Mouse (Mus musculus) B cell, adult 2 months (primary cell): Measurements from ENCODE around the gene Mgl2.
"Not testable (repeated sequence)": the region's sequence is repeated elsewhere in the genome, so short reads cannot be mapped to it uniquely, and the experiment has no call there.

ENCODE experiments used
- DNase-seq, 2 experiments: peaks; one replicate each; pipeline ENCODE4 v3.0.0; 2022

The Mgl2 gene

DNA sequence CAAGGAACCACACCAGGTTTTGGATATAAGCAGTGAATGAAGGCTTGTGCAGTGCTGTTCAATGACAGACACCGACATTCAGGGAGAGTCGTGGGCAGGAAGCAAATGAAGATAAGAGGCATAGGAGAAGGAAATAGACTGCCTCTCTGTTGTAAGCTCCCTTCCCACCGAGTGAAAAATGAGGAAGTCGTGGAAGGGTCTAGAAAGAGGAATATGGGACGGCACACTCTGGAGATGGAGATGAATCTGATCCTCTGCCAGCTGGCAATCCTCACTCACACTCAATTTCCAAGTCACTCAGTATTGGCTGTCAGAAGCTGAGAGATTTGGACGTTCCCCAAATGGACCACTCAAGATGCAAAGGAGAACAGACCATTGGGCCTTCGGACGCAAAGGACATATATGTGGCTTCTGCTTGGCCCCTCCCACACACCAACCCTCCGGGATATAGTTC lies at the start of gene Mgl2:
TSS of gene Mgl2 (plus strand) at position 404 of the 454 bp plus-strand sequence.
- no peak for DNase-seq

DNA sequence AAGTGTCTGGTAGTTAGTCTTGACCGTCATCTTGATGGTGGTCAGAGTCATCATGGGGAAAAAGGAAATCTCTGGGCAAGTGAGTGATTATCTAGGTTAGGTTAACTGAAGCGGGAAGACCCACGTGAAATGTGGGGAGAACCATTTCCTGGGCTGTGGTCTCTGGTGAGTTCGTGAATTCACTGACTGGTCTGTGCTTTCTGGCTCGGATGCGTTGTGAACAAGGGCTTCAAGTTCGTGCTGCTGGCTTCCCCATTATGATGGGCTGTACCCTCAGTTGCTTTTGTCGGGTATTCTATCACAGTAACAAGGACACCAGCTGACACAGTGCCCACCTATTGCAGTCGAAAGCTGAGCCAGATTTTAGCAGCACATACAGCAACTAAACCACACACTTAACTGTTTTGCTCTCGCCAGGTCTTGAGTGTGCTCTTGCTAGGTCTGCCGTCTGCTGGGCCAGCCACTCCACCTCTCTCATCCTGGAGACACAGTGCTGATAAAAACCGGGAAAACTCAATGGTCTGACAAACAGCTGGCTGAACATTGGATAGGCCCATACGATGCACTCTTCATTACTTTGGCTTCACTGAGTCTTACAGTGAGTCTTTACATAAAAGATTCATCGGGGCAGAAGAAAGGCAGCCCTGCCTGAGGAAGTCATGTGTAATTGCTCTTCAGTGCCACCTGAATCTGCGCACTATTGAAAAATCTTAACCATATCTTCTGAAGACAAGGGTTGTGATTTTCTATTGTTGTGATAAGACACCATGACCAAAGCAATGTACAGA lies 49.1 kb upstream of the Mgl2 start:
- DNase-seq: peak; percentile 11 to 17

DNA sequence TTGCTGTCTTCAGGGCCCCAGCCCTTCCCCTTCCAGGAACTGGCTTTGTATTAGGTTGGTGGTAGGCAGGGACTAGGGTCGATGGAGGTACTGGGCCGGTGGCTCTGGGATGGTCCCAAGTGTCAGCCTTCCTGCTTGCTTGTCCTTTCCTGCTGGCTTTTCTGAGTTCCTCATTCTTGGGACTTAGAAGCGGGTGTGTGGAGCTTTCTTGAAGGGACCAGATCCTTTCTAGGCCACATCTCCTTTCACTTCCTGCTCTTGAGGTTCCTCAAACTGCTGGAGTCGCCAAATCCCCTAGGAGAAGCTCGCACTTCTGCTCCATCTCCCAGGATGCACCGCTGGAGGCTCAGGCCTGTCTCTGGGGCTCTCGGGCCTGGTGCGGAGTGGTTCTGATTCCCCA lies 45.6 kb upstream of the Mgl2 start:
- DNase-seq: peak in 1 of 2 experiments; percentile 2

DNA sequence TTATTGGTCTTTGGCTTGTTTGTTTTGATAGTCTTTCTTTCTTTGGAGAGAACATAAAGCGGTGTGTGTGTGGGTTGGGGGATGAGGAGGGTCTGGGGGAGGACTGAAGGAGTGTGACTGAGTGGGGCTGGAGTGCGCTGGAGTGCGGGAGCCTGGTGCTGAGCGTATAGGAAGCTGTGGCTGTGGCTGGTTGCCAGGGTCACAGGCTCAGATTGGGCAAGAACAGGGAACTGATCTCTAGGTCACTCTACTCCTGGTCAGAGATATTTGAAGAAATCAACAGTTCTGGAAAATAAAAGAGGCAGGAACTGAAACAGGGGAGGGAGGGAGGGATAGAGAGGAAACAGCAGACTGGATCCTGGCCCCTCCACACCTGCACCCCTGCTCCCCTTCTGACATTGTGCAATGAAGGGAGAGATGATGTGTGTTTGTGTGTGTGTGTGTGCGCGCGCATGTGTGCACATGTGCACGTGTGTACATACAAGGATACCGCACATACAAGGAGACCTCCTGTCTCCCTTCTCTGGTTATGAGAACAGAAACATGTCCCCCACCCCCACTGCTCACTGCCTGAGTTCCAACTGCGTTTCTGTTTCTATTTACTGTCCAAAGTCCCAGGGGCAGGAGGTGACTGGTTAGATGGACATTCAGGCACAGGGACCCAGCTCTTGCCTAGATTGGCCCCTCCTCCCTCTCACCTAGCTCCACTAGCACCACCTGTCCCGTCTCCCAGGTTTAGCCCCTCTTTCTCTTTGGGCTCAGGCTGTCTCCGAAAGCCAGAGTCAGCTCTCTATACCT lies 37.9 kb upstream of the Mgl2 start, which contains the start of gene Asgr2:
TSS of gene Asgr2 (plus strand) at position 659 of the 798 bp plus-strand sequence.
- no peak for DNase-seq

DNA sequence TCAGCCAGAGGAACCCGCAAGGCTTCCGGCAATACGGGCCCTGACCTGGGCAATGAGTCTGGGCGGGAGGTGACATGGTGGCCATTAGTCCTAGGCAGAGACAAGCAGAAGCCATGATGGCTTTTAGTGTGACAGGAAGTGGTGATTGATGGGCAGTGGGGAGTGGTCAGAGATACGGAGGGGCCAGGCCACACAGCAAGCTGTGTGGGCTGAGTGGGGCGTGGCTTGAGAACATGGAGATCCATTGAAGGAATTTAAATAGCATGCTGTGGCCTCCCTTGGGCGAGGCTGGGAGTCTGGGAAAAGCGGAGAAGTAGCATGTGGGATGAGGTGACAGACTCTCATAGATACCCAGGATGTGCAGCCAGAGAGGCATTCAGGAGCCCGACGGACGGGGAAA lies 32.7 kb upstream of the Mgl2 start:
- no peak for DNase-seq

DNA sequence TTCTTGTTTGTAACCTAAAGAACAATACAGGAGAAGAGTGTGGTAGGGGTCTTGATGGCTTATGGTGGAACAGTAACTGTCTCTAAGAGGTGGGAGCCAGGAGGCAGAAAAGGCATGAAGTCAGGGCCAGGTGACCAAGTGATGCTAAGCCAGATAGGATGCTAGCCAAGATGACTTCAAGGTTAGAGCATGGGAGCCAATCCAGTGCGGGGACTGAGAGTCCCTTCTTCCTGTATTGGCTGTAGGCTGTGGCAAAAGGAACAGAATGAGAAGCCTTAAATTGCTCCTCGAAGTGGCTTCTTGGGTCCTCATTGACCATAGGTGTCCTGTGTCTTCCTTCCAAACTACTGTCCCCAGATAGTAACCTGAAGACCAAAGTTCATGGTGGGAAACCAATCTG lies 31.0 kb upstream of the Mgl2 start:
- no peak for DNase-seq

DNA sequence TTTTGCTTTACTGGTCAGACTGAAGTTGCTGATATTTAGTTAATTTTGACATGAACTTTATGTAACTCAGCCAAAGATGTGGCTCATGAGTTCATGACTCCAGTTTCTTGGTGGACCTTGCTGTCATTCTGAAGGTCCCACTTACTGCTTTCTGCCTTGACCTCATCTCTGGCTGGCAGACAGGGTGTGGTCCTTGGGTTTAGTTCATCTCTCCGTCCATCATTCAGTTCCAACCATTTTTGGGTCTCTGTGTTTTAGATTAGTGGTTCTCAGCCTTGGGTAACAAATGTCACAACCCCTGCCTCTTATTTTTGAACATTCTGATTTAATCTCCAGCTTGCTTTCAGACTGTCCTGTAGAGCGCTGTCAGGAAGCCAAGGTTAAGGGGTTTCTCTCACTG lies 30.3 kb upstream of the Mgl2 start:
- DNase-seq: no peak

DNA sequence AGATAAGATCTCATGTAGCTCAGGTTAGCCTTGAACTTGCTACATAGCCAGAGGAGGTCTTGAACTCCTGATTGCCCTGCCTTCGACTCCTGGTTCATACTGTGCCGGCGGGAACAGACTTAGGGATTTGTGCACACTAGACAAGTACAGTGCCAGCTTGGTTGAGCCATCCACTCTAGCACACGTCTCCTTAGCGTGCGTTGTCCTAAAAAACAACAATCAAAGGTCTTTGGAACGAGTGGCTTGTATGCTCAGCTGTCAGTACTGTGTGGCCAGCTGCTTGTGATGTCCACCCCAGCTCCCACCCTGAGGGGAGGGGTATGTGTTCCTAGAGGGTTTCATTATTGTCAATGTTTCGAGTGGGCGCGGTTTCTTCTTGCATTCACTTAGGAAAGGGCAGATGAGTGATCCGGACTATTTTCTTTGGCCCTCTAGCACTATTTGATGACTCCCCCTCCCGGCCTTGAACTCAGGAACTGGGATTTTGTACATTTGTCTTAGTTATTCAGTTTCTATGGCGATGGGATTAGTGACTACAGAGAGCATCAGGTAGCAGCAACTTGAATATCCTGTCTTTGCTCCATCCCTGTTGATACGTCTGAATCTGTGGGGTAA lies 26.3 kb upstream of the Mgl2 start:
- no peak for DNase-seq

DNA sequence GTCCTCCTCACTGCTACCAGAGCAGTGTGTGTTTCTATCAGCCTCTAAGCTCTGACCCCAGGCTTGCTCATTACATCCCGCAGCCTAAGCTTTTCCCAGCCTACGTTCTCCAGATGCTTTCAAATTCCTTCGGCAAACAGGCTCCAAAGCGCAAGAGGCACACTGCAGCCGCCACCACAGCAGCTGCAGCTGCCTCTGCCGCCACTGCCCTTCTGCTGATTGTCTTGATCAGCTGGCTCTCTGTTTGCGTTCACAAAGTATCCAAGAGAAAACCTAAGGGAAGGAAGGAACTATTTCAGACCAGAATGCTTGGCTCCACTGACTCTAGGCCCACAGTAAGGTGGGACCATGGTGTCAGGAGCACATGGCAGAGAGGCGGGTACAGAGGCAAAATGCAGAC lies 23.0 kb upstream of the Mgl2 start:
- no peak for DNase-seq

DNA sequence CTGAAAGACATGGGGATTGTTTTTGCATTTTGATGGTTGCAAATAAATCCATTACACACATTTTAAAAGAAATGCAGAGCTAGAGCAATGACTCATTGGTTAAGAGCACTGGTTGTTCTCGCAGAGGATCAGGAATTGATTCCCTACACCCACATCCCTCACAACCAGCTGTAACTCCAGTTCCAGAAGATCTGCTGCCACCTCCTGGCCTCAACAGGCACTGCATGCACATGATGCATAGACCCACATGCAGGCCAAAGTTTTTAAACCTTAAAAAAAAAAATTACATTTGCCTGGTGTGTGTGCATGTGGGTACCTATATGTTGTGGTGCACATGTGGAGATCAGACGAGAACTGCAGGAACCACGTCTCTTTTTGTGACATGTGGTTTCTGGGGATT lies 20.0 kb upstream of the Mgl2 start:
- DNase-seq: peak; percentile 58 to 64

DNA sequence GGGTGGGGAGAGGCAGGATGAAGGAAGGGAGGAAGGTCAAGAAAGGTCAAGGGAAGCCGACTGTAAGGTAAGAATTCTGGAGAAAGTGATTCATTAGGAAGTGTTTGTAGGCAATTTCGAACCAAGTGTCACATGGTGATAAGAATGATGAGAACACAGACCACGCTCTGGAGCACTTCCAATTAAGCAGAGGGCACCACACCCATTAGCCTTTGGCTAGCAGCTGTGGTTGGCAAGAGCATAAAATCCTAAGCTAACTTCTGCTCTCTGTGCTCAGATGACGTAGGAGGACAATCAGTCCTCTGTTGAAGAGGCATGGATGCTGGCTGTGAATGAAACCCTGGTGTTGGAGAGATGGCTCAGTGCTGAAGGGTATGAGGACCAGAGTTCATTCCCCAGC lies 15.6 kb upstream of the Mgl2 start:
- DNase-seq: no peak

DNA sequence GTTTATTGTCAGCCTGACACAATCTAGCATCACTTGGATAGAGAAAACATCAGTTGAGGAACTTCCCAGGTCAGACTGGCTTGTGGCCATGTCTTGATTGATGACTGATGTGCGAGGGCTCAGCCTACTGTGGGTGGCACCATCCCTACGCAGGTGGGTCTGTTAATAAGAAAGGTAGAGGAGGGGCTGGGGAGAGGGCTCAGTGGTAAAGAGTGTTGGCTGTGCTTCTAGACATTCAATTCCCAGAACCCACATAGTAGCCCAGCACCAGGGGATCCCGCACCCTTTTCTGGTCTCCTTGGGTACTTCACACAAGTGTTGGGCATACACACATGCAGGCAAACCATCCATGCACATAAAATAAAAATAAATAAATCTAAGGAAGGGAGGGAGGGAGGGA lies 14.2 kb upstream of the Mgl2 start:
- DNase-seq: no peak

DNA sequence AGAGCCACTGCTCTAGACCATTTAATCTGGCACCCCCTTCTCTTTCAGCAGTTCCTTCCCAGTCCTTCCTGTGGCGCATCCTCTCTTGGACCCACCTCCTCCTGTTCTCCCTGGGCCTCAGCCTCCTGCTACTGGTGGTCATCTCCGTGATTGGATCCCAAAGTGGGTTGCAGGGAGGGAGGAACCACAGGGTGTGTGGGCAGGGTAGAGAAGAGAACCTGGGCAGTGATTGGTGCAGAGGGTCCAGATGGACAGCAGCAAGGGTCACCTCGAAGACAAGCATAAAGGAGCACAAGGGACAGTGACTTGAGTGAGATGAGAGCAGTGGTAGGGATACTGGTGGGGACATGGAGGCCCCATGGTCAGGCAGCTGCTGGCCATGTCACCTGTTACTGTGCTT lies 4.9 kb downstream of the Mgl2 start:
- not testable (repeated sequence) for DNase-seq

DNA sequence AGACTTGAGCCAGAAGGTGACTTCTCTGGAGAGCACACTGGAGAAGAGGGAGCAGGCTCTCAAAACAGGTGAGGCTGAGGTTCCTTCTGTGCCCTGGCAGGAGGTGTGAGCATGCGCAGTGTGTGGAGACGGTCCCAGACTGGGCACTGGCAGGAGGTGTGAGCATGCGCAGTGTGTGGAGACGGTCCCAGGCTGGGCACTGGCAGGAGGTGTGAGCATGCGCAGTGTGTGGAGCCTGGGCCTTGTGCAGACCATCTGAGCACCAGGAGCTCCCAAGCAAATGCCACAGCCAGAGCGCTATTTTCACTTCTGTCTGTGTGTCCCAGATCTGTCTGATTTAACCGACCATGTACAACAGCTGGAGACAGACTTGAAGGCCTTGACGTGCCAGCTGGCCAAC lies 5.8 kb downstream of the Mgl2 start:
- DNase-seq: not testable (repeated sequence)

DNA sequence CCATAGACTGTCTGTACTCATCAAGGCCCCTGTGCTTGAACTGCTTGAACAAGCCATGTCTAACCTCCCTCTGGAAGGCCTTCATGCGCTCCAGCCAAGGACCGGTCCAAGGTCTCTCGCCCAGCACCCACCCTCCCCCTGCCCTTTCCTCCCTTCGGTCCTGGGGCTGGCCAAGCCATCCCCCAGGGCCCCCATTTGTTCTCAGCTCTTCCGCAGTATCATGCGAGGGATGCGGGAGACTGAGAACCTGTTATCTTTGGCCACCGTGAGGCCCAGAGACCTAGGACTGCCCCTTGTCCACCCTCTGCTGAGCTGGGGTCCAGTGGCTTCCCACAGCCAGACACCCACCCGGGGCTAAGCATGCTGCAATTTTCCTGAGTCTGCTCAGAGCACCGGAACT lies 9.0 kb downstream of the Mgl2 start:
- DNase-seq: no peak

DNA sequence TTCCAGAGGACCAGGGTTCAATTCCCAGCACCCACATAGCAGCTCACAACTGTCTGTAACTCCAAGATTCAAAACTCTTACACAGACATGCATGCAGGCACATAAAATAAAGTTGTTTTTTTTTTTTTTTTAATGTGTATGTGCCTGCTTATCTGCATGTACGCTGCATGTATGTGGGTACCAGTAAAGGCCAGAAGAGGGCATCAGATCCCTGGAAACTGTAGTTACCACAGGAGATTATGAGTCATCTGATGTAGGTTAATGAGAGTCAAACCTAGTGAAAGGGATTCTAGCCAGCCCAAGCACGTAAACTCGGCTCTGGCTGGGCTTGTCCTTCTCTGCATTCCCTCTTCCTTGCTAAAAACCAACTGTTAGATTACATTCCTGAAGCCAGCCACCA lies 20.9 kb downstream of the Mgl2 start:
- DNase-seq: no peak

DNA sequence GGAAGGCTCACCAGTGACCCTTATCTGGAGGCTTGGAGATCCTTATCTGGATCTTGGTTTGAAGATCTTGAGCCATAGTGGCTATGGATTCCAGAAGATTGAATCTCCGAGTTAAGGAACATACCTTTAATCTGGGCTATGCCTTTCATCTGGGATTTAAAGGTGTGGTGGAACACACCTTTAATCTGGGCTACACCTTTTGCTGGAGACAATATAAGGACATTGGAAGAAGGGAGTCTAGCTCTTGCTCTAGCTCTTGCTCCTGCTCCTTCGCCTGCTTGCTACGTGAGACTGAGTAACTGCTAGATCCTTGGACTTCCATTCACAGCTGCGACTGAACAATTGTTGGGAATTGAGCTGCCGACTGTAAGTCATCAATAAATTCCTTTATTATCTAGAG lies 25.8 kb downstream of the Mgl2 start, which contains the start of gene Clec10a:
TSS of gene Clec10a (plus strand) at position 301 of the 400 bp plus-strand sequence.
- DNase-seq: not testable (repeated sequence)

DNA sequence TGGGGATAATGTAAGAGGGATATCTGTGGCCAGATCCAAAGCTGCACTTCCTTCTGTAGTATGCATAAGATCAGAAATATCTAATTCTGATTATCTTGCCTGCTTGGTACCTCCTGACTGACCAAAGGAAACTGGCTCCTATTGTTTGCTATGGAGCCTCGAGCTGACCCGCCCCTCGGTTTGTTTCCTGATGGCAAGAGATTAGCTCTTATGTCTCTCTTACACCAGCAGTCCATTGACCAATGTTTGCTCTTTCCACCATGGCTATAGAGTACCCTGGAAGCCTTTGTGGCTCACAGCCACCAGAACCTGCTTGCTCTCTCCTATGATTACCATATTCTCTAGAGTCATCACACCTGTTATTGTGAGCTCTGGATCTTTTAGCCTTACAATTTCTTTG lies 32.2 kb downstream of the Mgl2 start:
- DNase-seq: no peak

DNA sequence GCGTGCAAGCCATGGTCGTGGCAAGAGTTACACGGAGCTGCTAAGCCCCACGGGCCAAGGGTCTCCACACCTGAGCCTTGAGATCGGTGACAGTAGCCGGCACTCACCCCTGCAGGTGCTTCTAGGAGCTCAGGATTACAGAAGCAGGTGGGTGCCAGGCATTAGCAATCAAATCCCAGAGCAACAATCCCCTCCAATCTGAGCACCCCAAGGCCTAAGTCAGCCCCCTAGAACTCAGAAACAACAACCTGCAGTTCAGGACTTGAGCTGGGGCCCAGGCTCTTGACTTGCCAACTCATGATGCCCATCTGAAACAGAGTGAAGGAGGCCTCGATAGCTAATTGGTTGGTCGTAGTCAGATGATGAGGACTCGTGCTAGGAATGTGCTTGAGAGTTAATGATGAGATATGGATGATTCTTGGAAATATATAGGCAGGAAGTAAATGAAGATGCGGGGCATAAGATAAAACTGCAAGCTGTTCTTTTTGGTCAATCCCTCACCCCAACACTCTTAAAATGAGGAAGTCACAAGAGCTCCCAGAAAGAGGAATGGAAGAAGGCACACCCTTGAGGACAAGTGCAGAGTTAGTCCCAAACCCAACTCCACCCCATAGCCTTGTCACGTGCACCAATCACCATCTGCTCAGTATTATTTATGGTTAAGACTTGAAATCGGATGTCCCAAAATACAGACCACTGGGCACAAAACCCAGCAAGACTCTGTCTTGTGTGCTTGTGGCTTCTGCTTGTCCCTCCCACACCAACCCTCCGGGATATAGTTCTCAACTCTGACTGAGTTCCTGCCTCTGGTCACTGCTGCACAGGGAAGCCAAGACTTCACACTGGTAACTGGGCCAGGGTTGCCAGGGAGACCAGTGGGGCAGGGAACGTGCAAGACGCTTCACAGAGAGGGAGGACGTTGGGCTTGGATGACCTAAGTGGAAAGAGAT lies 36.1 kb downstream of the Mgl2 start:
- no peak for DNase-seq

DNA sequence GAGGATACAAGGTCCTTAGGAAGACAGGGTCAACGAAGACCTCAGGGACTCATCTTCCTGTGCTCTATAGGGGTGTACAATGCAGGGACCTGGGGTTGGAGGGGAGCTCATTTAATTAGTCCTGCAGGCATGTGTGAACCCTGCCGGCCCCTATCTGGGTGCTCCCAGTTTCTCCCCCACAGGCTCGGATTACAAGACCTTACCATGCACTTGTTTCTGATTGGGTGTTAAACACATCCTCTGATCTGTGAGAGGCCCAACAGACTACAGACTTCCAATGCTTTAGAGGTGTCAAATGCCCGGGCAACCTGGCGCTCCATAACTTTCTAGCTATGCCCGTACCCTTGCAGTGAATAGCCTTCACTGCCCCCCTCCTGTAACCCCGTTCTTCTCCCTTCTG lies 38.0 kb downstream of the Mgl2 start:
- no peak for DNase-seq

DNA sequence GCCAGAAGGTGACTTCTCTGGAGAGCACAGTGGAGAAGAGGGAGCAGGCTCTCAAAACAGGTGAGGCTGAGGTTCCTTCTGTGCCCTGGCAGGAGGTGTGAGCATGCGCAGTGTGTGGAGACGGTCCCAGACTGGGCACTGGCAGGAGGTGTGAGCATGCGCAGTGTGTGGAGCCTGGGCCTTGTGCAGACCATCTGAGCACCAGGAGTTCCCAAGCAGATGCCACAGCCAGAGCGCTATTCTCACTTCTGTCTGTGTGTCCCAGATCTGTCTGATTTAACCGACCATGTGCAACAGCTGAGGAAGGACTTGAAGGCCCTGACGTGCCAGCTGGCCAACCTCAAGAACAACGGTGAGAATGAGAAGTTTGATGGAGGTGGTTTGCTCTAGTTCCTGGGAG lies 39.3 kb downstream of the Mgl2 start:
- DNase-seq: not testable (repeated sequence)

DNA sequence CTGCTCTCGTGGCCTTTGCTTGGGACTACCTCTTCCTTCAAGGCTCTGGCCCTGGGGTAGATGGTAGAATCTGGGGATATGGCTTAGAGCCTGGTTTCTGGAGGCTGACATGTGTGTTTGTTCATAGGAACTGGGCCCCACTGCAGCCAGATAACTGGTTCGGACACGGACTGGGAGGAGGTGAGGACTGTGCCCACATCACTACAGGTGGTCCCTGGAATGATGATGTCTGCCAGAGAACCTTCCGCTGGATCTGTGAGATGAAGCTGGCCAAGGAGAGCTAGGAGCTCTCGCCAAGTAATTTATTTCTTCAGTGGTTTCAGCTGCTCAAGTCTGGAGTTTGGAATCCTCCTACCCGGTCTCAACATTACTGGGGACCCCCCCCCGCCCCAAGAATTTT lies 40.2 kb downstream of the Mgl2 start:
- no peak for DNase-seq
